Mouse (Mus musculus) kidney, embryonic 15.5 days (tissue): Measurements from ENCODE around the gene Cnmd. TPM values are rescaled to one million over a fixed set of nuclear protein-coding genes. Genes with fewer than 3 reads are reported as not detected.

Experiments used
- ATAC-seq: fragments of 200-750 bp; cut with Nextera tagmentation; replicated peaks from 2 replicates; pipeline ENCODE4 v1.8.0; 2017; ENCODE audit warnings: moderate TSS enrichment; ENCODE audit not compliant: low FRiP score
- H3K27ac ChIP-seq: fragments of 300-500 bp; sonication (generic); 2 replicates; pipeline ENCODE4 v1.5.1; 2015; ENCODE audit warnings: mild to moderate bottlenecking, inconsistent platforms
- H3K27me3 ChIP-seq: fragments of 300-500 bp; sonication (generic); 2 replicates; pipeline ENCODE4 v1.6.1; 2015; ENCODE audit warnings: inconsistent platforms
- H3K36me3 ChIP-seq: fragments of 300-500 bp; sonication (generic); 2 replicates; pipeline ENCODE4 v1.6.1; 2015; ENCODE audit warnings: inconsistent platforms
- H3K4me1 ChIP-seq: fragments of 300-500 bp; sonication (generic); 2 replicates; pipeline ENCODE4 v1.6.1; 2015; ENCODE audit warnings: inconsistent platforms
- H3K4me2 ChIP-seq: fragments of 300-500 bp; sonication (generic); 2 replicates; pipeline ENCODE4 v1.6.1; 2015; ENCODE audit warnings: moderate library complexity, mild to moderate bottlenecking, inconsistent platforms
- H3K4me3 ChIP-seq: fragments of 300-500 bp; sonication (generic); replicated peaks from 2 replicates; pipeline ENCODE4 v1.5.1; 2015; ENCODE audit warnings: mild to moderate bottlenecking, inconsistent platforms
- H3K9ac ChIP-seq: fragments of 300-500 bp; sonication (generic); 2 replicates; pipeline ENCODE4 v1.6.1; 2015; ENCODE audit warnings: mild to moderate bottlenecking, inconsistent platforms
- H3K9me3 ChIP-seq: fragments of 300-500 bp; sonication (generic); replicated peaks from 2 replicates; pipeline ENCODE4 v1.6.1; 2016; ENCODE audit warnings: inconsistent platforms
- WGBS: fragments of 180-500 bp; shearing (Covaris S2); methylation state at CpG from one replicate; pipeline ENCODE4 v1.1.7; 2015; ENCODE audit warnings: mixed read lengths; 5-methylcytosine and 5-hydroxymethylcytosine counted together
- polyA plus RNA-seq: library from polyadenylated mRNA; unstranded; fragments of >200 nt; fragmentation: Nextera tagmentation; extraction: Ambion mirVana; gene quantifications from 2 replicates; pipeline ENCODE4 v1.2.1, GENCODE M21; 2015

The Cnmd gene
- polyA plus RNA-seq, 1 experiment from 2014 or later = 2.4 TPM

- 47% methylated on average over 17 of the region's 17 CpGs for WGBS
- Histone ChIP-seq H3K27ac (no peak overlapping the region), H3K36me3 (no peaks in the 10 kb centered on the region), H3K4me2 (no peak overlapping the region), H3K4me3 (no peak overlapping the region), H3K9me3 (no peaks in the 10 kb centered on the region), H3K4me1 (0 out of 2 replicates have a peak, but pooled peaks cover 10% of the 10 kb centered on the region), H3K27me3 (no peaks in the 10 kb centered on the region), H3K9ac (no peak overlapping the region)
- ATAC-seq = no peak
These were observed 11.4 kb upstream of the Cnmd start for GRCm38 (mm10) chr14:79673083-79674013.

DNA sequence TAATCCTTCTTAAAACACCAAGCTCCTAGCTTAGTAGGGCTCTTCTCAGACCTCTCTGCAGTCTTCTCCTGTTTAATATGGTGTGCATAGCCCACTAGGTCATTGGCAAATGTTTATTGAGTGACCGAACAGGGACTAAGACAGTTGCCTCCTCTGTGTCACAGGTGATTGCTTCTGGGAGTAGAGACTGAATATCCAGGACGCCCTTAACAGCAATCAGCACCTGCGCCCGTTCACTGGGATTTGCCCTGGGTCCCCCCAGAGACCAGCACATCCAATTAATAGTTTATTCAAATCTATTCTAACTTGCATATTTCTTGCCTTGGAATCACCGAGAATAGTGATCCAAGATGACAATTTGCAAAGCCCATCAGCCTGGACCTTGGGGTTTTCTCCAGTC, 10.6 kb upstream of the Cnmd start:
- no peak for ATAC-seq
- Histone ChIP-seq H3K27ac (no peak overlapping the region), H3K27me3 (no peaks in the 10 kb centered on the region), H3K9me3 (no peaks in the 10 kb centered on the region), H3K9ac (no peak overlapping the region), H3K36me3 (no peaks in the 10 kb centered on the region), H3K4me1 (0 out of 2 replicates have a peak, but pooled peaks cover 10% of the 10 kb centered on the region), H3K4me3 (no peak overlapping the region), H3K4me2 (no peak overlapping the region)
- 78% methylated on average over 5 of the region's 5 CpGs for WGBS

- Histone ChIP-seq H3K4me1 (0 out of 2 replicates have a peak, but pooled peaks cover 4% of the 10 kb centered on the region), H3K9me3 (no peaks in the 10 kb centered on the region), H3K36me3 (no peaks in the 10 kb centered on the region), H3K9ac (no peak overlapping the region), H3K27me3 (no peaks in the 10 kb centered on the region), H3K4me2 (no peak overlapping the region), H3K27ac (no peak overlapping the region), H3K4me3 (no peak overlapping the region)
- WGBS = 78% methylated on average over 3 of the region's 3 CpGs
- ATAC-seq = no peak
These were observed 9.0 kb upstream of the Cnmd start for GRCm38 (mm10) chr14:79671008-79671407.

- Histone ChIP-seq H3K4me2 (peak overlapping the region; percentile 63), H3K27me3 (peaks cover 16% of the 10 kb centered on the region; the same call in 1 of the 2 replicates), H3K4me3 (peak overlapping the region; percentile 35), H3K9ac (peak overlapping the region; percentile 21; the same call in 1 of the 2 replicates), H3K9me3 (no peaks in the 10 kb centered on the region), H3K36me3 (no peaks in the 10 kb centered on the region), H3K4me1 (peaks cover 19% of the 10 kb centered on the region), H3K27ac (0 out of 2 replicates have a peak overlapping the region, but pooled peaks have one; percentile 37)
- 14% methylated on average over 33 of the region's 33 CpGs for WGBS
- peak; percentile 85 for ATAC-seq
These were observed 709 bp downstream of the Cnmd start for GRCm38 (mm10) chr14:79661005-79661917.

DNA sequence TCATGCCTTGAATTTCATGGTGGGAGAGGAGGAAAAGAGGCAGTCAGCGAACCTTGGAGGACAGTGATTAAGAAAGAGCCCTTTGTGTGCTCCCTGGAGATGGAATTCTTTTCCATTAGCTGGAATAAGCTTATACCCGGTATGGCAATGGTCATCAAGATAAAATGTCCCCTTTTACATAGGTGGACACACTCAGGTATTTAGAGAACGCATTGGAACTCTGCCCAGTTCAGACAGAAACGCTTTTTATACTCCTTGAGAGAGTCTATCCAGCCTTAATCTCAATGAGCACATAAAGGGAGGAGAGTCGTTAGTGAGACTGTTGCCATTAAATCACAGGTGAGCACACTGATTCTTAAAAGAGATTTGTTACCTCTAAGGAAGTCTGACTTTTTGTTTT, 1.5 kb downstream of the Cnmd start:
- WGBS = 41% methylated on average over 5 of the region's 5 CpGs
- Histone ChIP-seq H3K9me3 (no peaks in the 10 kb centered on the region), H3K4me1 (peaks cover 19% of the 10 kb centered on the region), H3K27ac (no peak overlapping the region), H3K9ac (no peak overlapping the region), H3K27me3 (peaks cover 16% of the 10 kb centered on the region; the same call in 1 of the 2 replicates), H3K4me2 (peak overlapping the region; percentile 63), H3K36me3 (no peaks in the 10 kb centered on the region), H3K4me3 (no peak overlapping the region)
- 0 out of 2 replicates have a peak, but pooled peaks have one; percentile 12 for ATAC-seq

- Histone ChIP-seq H3K9me3 (no peaks in the 10 kb centered on the region), H3K36me3 (no peaks in the 10 kb centered on the region), H3K4me2 (no peak overlapping the region), H3K4me3 (no peak overlapping the region), H3K4me1 (peaks cover 19% of the 10 kb centered on the region), H3K27me3 (peaks cover 16% of the 10 kb centered on the region; the same call in 1 of the 2 replicates), H3K27ac (no peak overlapping the region), H3K9ac (no peak overlapping the region)
- 83% methylated on average over 6 of the region's 6 CpGs for WGBS
- ATAC-seq = no peak
These were observed 3.0 kb downstream of the Cnmd start for GRCm38 (mm10) chr14:79658748-79659508.

GRCm38 (mm10) chr14:79658286-79658685, 3.7 kb downstream of the Cnmd start:
- Histone ChIP-seq H3K9me3 (no peaks in the 10 kb centered on the region), H3K27ac (no peak overlapping the region), H3K4me2 (no peak overlapping the region), H3K4me3 (no peak overlapping the region), H3K4me1 (peaks cover 19% of the 10 kb centered on the region), H3K9ac (no peak overlapping the region), H3K36me3 (no peaks in the 10 kb centered on the region), H3K27me3 (peaks cover 16% of the 10 kb centered on the region; the same call in 1 of the 2 replicates)
- no peak for ATAC-seq
- WGBS = 70% methylated on average over 5 of the region's 5 CpGs

GRCm38 (mm10) chr14:79652654-79653053, 9.3 kb downstream of the Cnmd start:
- peak; percentile 51 for ATAC-seq
- H3K4me1 ChIP-seq = peaks cover 11% of the 10 kb centered on the region
- H3K36me3 ChIP-seq = no peaks in the 10 kb centered on the region
- H3K9ac ChIP-seq = no peak overlapping the region
- no peak overlapping the region for H3K4me2 ChIP-seq
- H3K9me3 ChIP-seq = no peaks in the 10 kb centered on the region
- WGBS = 23% methylated on average over 4 of the region's 4 CpGs
- no peak overlapping the region for H3K4me3 ChIP-seq
- H3K27ac ChIP-seq = no peak overlapping the region
- H3K27me3 ChIP-seq = no peaks in the 10 kb centered on the region

- WGBS = 53% methylated on average over 3 of the region's 3 CpGs
- no peak overlapping the region for H3K27ac ChIP-seq
- H3K4me3 ChIP-seq = no peak overlapping the region
- H3K4me1 ChIP-seq = peaks cover 15% of the 10 kb centered on the region
- H3K27me3 ChIP-seq = peaks cover 15% of the 10 kb centered on the region; the same call in 1 of the 2 replicates
- H3K4me2 ChIP-seq = no peak overlapping the region
- H3K9ac ChIP-seq = no peak overlapping the region
- H3K36me3 ChIP-seq = no peaks in the 10 kb centered on the region
- H3K9me3 ChIP-seq = no peaks in the 10 kb centered on the region
- ATAC-seq = no peak
These were observed 12.3 kb downstream of the Cnmd start for GRCm38 (mm10) chr14:79649680-79650079.

DNA sequence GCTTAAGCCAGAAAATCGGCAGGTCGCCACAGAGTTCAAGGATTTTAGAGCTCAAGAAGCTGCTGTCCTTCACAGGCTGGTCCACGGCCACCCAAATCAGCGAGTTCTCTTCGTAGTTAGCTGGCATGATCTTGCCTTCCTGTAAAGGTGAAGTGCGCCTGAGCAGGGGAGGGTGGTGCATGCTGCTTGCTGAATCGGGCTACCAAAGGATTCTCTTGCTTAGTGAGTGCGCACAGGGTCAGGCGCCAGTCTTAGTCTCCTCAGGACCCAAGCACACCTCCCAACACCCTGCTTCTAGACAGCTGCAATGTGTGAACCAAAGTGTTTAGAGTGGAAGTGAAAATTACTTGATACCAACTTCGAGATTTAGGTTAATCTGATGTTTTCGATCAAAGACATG, 16.6 kb downstream of the Cnmd start:
- peaks cover 6% of the 10 kb centered on the region; the same call in 1 of the 2 replicates for H3K4me1 ChIP-seq
- peaks cover 16% of the 10 kb centered on the region; the same call in 1 of the 2 replicates for H3K27me3 ChIP-seq
- ATAC-seq = no peak
- H3K36me3 ChIP-seq = no peaks in the 10 kb centered on the region
- H3K9ac ChIP-seq = no peak overlapping the region
- H3K4me2 ChIP-seq = no peak overlapping the region
- no peak overlapping the region for H3K27ac ChIP-seq
- WGBS = 18% methylated on average over 11 of the region's 11 CpGs
- H3K9me3 ChIP-seq = no peaks in the 10 kb centered on the region
- H3K4me3 ChIP-seq = no peak overlapping the region

- H3K9ac ChIP-seq = no peak overlapping the region
- peaks cover 16% of the 10 kb centered on the region; the same call in 1 of the 2 replicates for H3K27me3 ChIP-seq
- no peak overlapping the region for H3K27ac ChIP-seq
- H3K9me3 ChIP-seq = no peaks in the 10 kb centered on the region
- peaks cover 8% of the 10 kb centered on the region; the same call in 1 of the 2 replicates for H3K4me1 ChIP-seq
- ATAC-seq = no peak
- H3K4me2 ChIP-seq = no peak overlapping the region
- no peaks in the 10 kb centered on the region for H3K36me3 ChIP-seq
- WGBS = 84% methylated on average over 9 of the region's 9 CpGs
- no peak overlapping the region for H3K4me3 ChIP-seq
These were observed 19.9 kb downstream of the Cnmd start for GRCm38 (mm10) chr14:79642063-79642462.
